Mouse (Mus musculus): ENCODE data around the gene Cnot8.

DNA sequence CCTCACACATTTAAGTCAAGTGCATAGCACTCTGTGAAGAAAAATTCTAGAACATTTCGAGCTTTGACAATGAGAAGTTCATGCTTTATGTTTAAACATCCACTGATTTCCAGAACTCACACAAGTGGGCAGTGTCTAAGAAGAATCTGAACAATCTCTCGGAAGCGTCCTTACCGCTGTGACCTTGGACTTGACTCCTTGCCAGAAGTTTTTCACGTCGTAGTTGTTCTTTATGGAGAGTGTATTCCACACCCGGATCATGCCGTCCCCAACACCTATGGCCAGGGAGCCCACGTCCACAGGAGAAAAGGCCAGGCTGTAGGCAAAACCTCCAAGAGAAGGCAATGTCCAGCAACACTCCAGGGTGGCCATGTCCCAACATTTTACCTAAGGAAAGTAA is 51.5 kb downstream of the Cnot8 start:
- TF ChIP-seq TAL1 (IDR thresholded peaks at IDR 0.05; ENCODE audit: low read length) (no peak), GATA1 (IDR thresholded peaks at IDR 0.05; ENCODE audit: low read length) (no peak)

Data from erythroblast, embryonic 14.5 days (primary cell).